Mouse (Mus musculus) liver, embryonic 11.5 days (tissue): ENCODE results near the gene Ggct. TPM values are rescaled to one million over a fixed set of nuclear protein-coding genes. Genes with fewer than 3 reads are reported as not detected.
"Not testable (repeated sequence)": the region's sequence is repeated elsewhere in the genome, so short reads cannot be mapped to it uniquely, and the experiment has no call there.

Source experiments
- ATAC-seq: fragments of 200-750 bp; cut with Nextera tagmentation; replicated peaks from 2 replicates; pipeline ENCODE4 v1.8.0; 2017; ENCODE audit warnings: moderate number of reproducible peaks, mild to moderate bottlenecking, moderate TSS enrichment, moderate library complexity; ENCODE audit not compliant: low FRiP score
- DNase-seq: peaks from one replicate; pipeline ENCODE4 v3.0.0-alpha.2; 2017; ENCODE audit warnings: low spot score
- H3K27ac ChIP-seq: fragments of 300-500 bp; sonication (generic); 2 replicates; pipeline ENCODE4 v1.5.1; 2014; ENCODE audit warnings: mild to moderate bottlenecking, low read depth, low read length, control low read depth
- H3K27me3 ChIP-seq: fragments of 300-500 bp; sonication (generic); replicated peaks from 2 replicates; pipeline ENCODE4 v1.6.1; 2014; ENCODE audit warnings: low read length, mixed read lengths; ENCODE audit not compliant: control insufficient read depth, insufficient read depth
- H3K36me3 ChIP-seq: fragments of 300-500 bp; sonication (generic); 2 replicates; pipeline ENCODE4 v1.6.1; 2014; ENCODE audit warnings: mild to moderate bottlenecking, low read length, moderate library complexity, mixed read lengths; ENCODE audit not compliant: control insufficient read depth, insufficient read depth
- H3K4me1 ChIP-seq: fragments of 300-500 bp; sonication (generic); replicated peaks from 2 replicates; pipeline ENCODE4 v1.6.1; 2014; ENCODE audit warnings: low read length, mixed read lengths; ENCODE audit not compliant: control insufficient read depth, insufficient read depth
- H3K4me2 ChIP-seq: fragments of 300-500 bp; sonication (generic); 2 replicates; pipeline ENCODE4 v1.6.1; 2014; ENCODE audit warnings: mild to moderate bottlenecking, control low read depth, moderate library complexity
- H3K4me3 ChIP-seq: fragments of 300-500 bp; sonication (generic); 2 replicates; pipeline ENCODE4 v1.5.1; 2014; ENCODE audit warnings: low read depth, low read length, control low read depth
- H3K9ac ChIP-seq: fragments of 300-500 bp; sonication (generic); 2 replicates; pipeline ENCODE4 v1.6.1; 2014; ENCODE audit warnings: low read depth, low read length, control low read depth
- H3K9me3 ChIP-seq: fragments of 300-500 bp; sonication (generic); 2 replicates; pipeline ENCODE4 v1.6.1; 2016; ENCODE audit warnings: low read length, inconsistent platforms, mixed read lengths; ENCODE audit not compliant: control insufficient read depth
- WGBS: fragments of 180-500 bp; shearing (Covaris S2); extraction: QIAGEN DNeasy Blood & Tissue Kit; methylation state at CpG from one replicate; pipeline ENCODE4 v1.1.7; 2014; 5-methylcytosine and 5-hydroxymethylcytosine counted together
- polyA plus RNA-seq: library from polyadenylated mRNA; unstranded; fragments of >200 nt; fragmentation: Nextera tagmentation; extraction: Ambion mirVana; gene quantifications from 2 replicates; pipeline ENCODE4 v1.2.1, GENCODE M21; 2014

Ggct gene
- polyA plus RNA-seq, 1 experiment from 2014 or later: 11.8 TPM

DNA sequence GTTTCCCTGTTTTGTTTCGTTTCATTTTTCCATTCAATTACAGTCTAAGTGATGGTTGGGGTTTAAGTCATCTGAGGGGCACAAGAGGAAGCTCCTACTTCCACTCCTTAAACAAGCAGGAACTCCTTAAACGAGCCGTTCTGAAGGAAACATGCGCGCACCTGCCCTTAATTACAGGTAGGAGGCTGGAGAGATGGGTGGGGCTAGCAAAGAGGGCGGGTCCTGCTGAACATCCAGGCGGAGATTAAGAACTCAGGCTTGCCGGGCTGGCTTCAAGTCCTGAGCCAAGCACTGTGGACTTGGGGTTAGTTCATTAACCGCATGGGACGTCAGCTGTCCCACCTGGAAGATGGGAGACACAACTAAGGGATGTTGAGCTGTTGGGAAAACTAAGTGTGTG, 25.2 kb downstream of the Ggct start:
- H3K4me1 ChIP-seq: 0 out of 2 replicates have a peak, but pooled peaks cover 2% of the 10 kb centered on the region
- no peaks in the 10 kb centered on the region for H3K36me3 ChIP-seq
- peaks cover 10% of the 10 kb centered on the region for H3K27me3 ChIP-seq
- no peak overlapping the region for H3K4me3 ChIP-seq
- ATAC-seq (no peak), DNase-seq (no peak)
- H3K9ac ChIP-seq: no peak overlapping the region
- H3K27ac ChIP-seq: no peak overlapping the region
- H3K9me3 ChIP-seq: no peaks in the 10 kb centered on the region
- WGBS: 40% methylated on average over 10 of the region's 10 CpGs
- no peak overlapping the region for H3K4me2 ChIP-seq

GRCm38 (mm10) chr6:54965234-54965633, 27.5 kb downstream of the Ggct start:
- ATAC-seq: no peak
- Histone ChIP-seq H3K4me3 (no peak overlapping the region), H3K27me3 (peaks cover 5% of the 10 kb centered on the region), H3K4me2 (no peak overlapping the region), H3K36me3 (no peaks in the 10 kb centered on the region), H3K9me3 (no peaks in the 10 kb centered on the region), H3K4me1 (no peaks in the 10 kb centered on the region), H3K9ac (no peak overlapping the region), H3K27ac (no peak overlapping the region)
- 54% methylated on average over 5 of the region's 5 CpGs for WGBS
- no peak for DNase-seq

- Histone ChIP-seq H3K4me2 (no peak overlapping the region), H3K9ac (no peak overlapping the region), H3K4me1 (no peaks in the 10 kb centered on the region), H3K36me3 (no peaks in the 10 kb centered on the region), H3K27ac (no peak overlapping the region), H3K4me3 (no peak overlapping the region), H3K9me3 (no peaks in the 10 kb centered on the region), H3K27me3 (peaks cover 5% of the 10 kb centered on the region)
- no peak for DNase-seq
- WGBS: 40% methylated on average over 1 of the region's 1 CpGs
- ATAC-seq: no peak
These were observed 28.0 kb downstream of the Ggct start for GRCm38 (mm10) chr6:54964755-54965154.

- no peaks in the 10 kb centered on the region for H3K4me1 ChIP-seq
- H3K36me3 ChIP-seq: no peaks in the 10 kb centered on the region
- no peak overlapping the region for H3K4me3 ChIP-seq
- H3K4me2 ChIP-seq: no peak overlapping the region
- no peak overlapping the region for H3K9ac ChIP-seq
- H3K27me3 ChIP-seq: peaks cover 5% of the 10 kb centered on the region
- no peak overlapping the region for H3K27ac ChIP-seq
- no peak for ATAC-seq
- no peak for DNase-seq
- H3K9me3 ChIP-seq: no peaks in the 10 kb centered on the region
- WGBS: 78% methylated on average over 2 of the region's 2 CpGs
These were observed 29.2 kb downstream of the Ggct start for GRCm38 (mm10) chr6:54963599-54963998.

- Histone ChIP-seq H3K9ac (no peak overlapping the region), H3K4me3 (no peak overlapping the region), H3K36me3 (no peaks in the 10 kb centered on the region), H3K4me2 (no peak overlapping the region), H3K27ac (no peak overlapping the region), H3K9me3 (no peaks in the 10 kb centered on the region), H3K4me1 (no peaks in the 10 kb centered on the region), H3K27me3 (no peaks in the 10 kb centered on the region)
- no peak for ATAC-seq
- DNase-seq: no peak
- 78% methylated on average over 8 of the region's 8 CpGs for WGBS
These were observed 35.1 kb downstream of the Ggct start for GRCm38 (mm10) chr6:54957655-54958054.

DNA sequence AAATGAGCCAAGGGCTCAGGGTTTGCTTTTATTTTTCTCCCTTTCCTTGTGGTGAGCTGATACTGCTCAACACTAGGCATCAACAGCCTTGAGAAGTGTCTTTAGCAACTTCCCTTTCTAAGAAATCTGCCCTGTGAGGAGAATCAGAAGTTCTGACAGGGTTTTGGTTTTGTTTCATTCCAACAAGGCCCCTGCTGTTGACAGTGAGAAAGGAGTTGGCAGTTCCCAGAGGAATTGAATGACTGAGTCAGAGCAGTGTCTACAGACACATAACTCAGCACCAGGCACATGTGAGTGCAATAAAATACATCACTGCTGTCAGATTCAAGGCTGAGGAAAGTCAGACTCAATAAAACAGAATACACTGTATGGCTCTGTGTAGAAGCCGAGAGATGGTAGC, 36.3 kb downstream of the Ggct start:
- DNase-seq: no peak
- Histone ChIP-seq H3K27ac (no peak overlapping the region), H3K27me3 (no peaks in the 10 kb centered on the region), H3K4me1 (no peaks in the 10 kb centered on the region), H3K9ac (no peak overlapping the region), H3K36me3 (no peaks in the 10 kb centered on the region), H3K4me3 (no peak overlapping the region), H3K9me3 (no peaks in the 10 kb centered on the region), H3K4me2 (no peak overlapping the region)
- 57% methylated on average over 1 of the region's 1 CpGs for WGBS
- no peak for ATAC-seq

DNA sequence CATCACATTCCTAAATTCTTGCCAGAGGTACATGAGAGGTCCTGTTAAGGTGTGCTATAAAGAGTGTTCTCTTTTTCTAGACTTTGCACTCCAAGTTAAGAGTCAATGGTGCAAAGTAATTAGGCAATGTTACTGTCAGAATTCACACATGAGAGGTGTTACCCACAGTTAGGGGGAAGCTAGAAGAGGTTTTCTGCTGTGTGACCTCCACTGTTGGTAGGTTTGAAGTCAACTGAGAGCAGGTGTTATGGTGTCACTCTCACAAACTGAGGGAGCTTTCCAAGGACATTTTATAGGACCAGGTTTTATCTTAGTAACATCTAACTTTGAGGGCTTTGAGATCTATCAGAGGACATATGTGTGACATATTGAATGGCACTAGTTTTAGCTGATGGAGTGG, 36.8 kb downstream of the Ggct start:
- Histone ChIP-seq H3K27me3 (no peaks in the 10 kb centered on the region), H3K4me1 (no peaks in the 10 kb centered on the region), H3K4me2 (no peak overlapping the region), H3K36me3 (no peaks in the 10 kb centered on the region), H3K4me3 (no peak overlapping the region), H3K9ac (no peak overlapping the region), H3K9me3 (no peaks in the 10 kb centered on the region), H3K27ac (no peak overlapping the region)
- no peak for ATAC-seq
- DNase-seq: no peak

GRCm38 (mm10) chr6:54954659-54955414, 37.9 kb downstream of the Ggct start:
- Histone ChIP-seq H3K4me2 (no peak overlapping the region), H3K9me3 (no peaks in the 10 kb centered on the region), H3K4me3 (no peak overlapping the region), H3K9ac (no peak overlapping the region), H3K27ac (peak overlapping the region; percentile 25; the same call in 1 of the 2 replicates), H3K27me3 (no peaks in the 10 kb centered on the region), H3K36me3 (no peaks in the 10 kb centered on the region), H3K4me1 (no peaks in the 10 kb centered on the region)
- WGBS: 49% methylated on average over 10 of the region's 10 CpGs
- ATAC-seq: no peak
- no peak for DNase-seq

- ATAC-seq, H3K9me3 ChIP-seq, H3K4me2 ChIP-seq, H3K9ac ChIP-seq, H3K4me1 ChIP-seq, H3K4me3 ChIP-seq, H3K27ac ChIP-seq, H3K27me3 ChIP-seq, H3K36me3 ChIP-seq, DNase-seq: not testable (repeated sequence)
- WGBS: 86% methylated on average over 4 of the region's 4 CpGs
These were observed 39.4 kb downstream of the Ggct start for GRCm38 (mm10) chr6:54953399-54953798.
